Mouse (Mus musculus) olfactory bulb, adult 2 months (tissue): Measurements from ENCODE around the gene Lmod2. TPM values are rescaled to one million over a fixed set of nuclear protein-coding genes. Genes with fewer than 3 reads are reported as not detected.
A peak's percentile ranks its signal among the peaks of the same experiment; 100 is the strongest.

Experiments used
- H3K27ac ChIP-seq: fragments of 200-500 bp; 2 replicates; pipeline ENCODE4 v1.5.1; 2012; ENCODE audit warnings: low read depth, low read length; ENCODE audit not compliant: insufficient read depth
- H3K4me1 ChIP-seq: fragments of 200-500 bp; 2 replicates; pipeline ENCODE4 v1.6.1; 2012; ENCODE audit warnings: low read length; ENCODE audit not compliant: control insufficient read depth, insufficient read depth
- H3K4me3 ChIP-seq: fragments of 200-500 bp; 2 replicates; pipeline ENCODE4 v1.5.1; 2012; ENCODE audit warnings: mild to moderate bottlenecking, low read depth, low read length, moderate library complexity; ENCODE audit not compliant: insufficient read depth
- CTCF ChIP-seq: fragments of 200-500 bp; IDR thresholded peaks from 2 replicates; pipeline ENCODE4 v1.5.1; 2012; ENCODE audit warnings: low read depth, mild to moderate bottlenecking, low read length, moderate library complexity; ENCODE audit not compliant: insufficient read depth
- POLR2A ChIP-seq: fragments of 200-500 bp; IDR thresholded peaks from 2 replicates; pipeline ENCODE4 v1.6.1; 2012; ENCODE audit warnings: mild to moderate bottlenecking, low read depth, low read length, moderate library complexity; ENCODE audit not compliant: insufficient read depth
- WGBS: fragments of 180-500 bp; shearing (Covaris S2); methylation state at CpG from one replicate; pipeline ENCODE4 v1.1.7; 2018; 5-methylcytosine and 5-hydroxymethylcytosine counted together
- polyA plus RNA-seq: library from polyadenylated mRNA; stranded (reverse); fragments of >200 nt; gene quantifications from 2 replicates; pipeline ENCODE4 v1.2.4, GENCODE M21; 2012; ENCODE audit warnings: low replicate concordance; ENCODE audit not compliant: missing spikeins, insufficient read depth, insufficient read length

Gene Lmod2
- polyA plus RNA-seq, 1 experiment: not detected

GRCm38 (mm10) chr6:24570278-24570677 lies 27.3 kb upstream of the Lmod2 start:
- WGBS: 82% methylated on average over 11 of the region's 11 CpGs

GRCm38 (mm10) chr6:24571126-24571525 lies 26.4 kb upstream of the Lmod2 start:
- WGBS: 70% methylated on average over 6 of the region's 6 CpGs
- no peak overlapping the region for H3K4me3 ChIP-seq
- TF ChIP-seq CTCF (no peak), POLR2A (no peak)
- no peaks in the 10 kb centered on the region for H3K4me1 ChIP-seq
- H3K27ac ChIP-seq: no peak overlapping the region

More at GRCm38 (mm10) chr6:24570278-24570677, 27.3 kb upstream of the Lmod2 start:
- no peak for TF ChIP-seq POLR2A
- TF ChIP-seq CTCF: no peak
- Histone ChIP-seq H3K4me3 (no peak overlapping the region), H3K27ac (no peak overlapping the region), H3K4me1 (no peaks in the 10 kb centered on the region)

GRCm38 (mm10) chr6:24572431-24572830 lies 25.1 kb upstream of the Lmod2 start:
- WGBS: 95% methylated on average over 14 of the region's 14 CpGs
- Histone ChIP-seq H3K4me3 (no peak overlapping the region), H3K4me1 (no peaks in the 10 kb centered on the region), H3K27ac (no peak overlapping the region)
- TF ChIP-seq CTCF (no peak), POLR2A (no peak)

- H3K4me1 ChIP-seq: no peaks in the 10 kb centered on the region
- H3K4me3 ChIP-seq: no peak overlapping the region
- no peak for TF ChIP-seq POLR2A
- TF ChIP-seq CTCF: no peak
- no peak overlapping the region for H3K27ac ChIP-seq
Observed at GRCm38 (mm10) chr6:24573319-24573718, 24.2 kb upstream of the Lmod2 start.

GRCm38 (mm10) chr6:24583456-24583855 lies 14.1 kb upstream of the Lmod2 start:
- Histone ChIP-seq H3K4me3 (no peak overlapping the region), H3K4me1 (no peaks in the 10 kb centered on the region), H3K27ac (no peak overlapping the region)
- TF ChIP-seq CTCF: no peak
- 86% methylated on average over 3 of the region's 3 CpGs for WGBS

GRCm38 (mm10) chr6:24585431-24586310 lies 11.9 kb upstream of the Lmod2 start:
- no peak for TF ChIP-seq CTCF
- no peak for TF ChIP-seq POLR2A
- Histone ChIP-seq H3K4me1 (no peaks in the 10 kb centered on the region), H3K4me3 (no peak overlapping the region), H3K27ac (no peak overlapping the region)
- 71% methylated on average over 10 of the region's 10 CpGs for WGBS

GRCm38 (mm10) chr6:24586885-24587284 lies 10.7 kb upstream of the Lmod2 start:
- Histone ChIP-seq H3K4me3 (no peak overlapping the region), H3K4me1 (no peaks in the 10 kb centered on the region), H3K27ac (peak overlapping the region; percentile 20; the same call in 1 of the 2 replicates)
- no peak for TF ChIP-seq POLR2A
- TF ChIP-seq CTCF: no peak
- 41% methylated on average over 3 of the region's 3 CpGs for WGBS

- Histone ChIP-seq H3K27ac (no peak overlapping the region), H3K4me3 (no peak overlapping the region), H3K4me1 (no peaks in the 10 kb centered on the region)
- WGBS: 89% methylated on average over 5 of the region's 5 CpGs
- no peak for TF ChIP-seq POLR2A
Observed at GRCm38 (mm10) chr6:24590282-24590681, 7.3 kb upstream of the Lmod2 start.

- TF ChIP-seq POLR2A: no peak
- TF ChIP-seq CTCF: no peak
- no peak overlapping the region for H3K27ac ChIP-seq
- WGBS: 69% methylated on average over 10 of the region's 10 CpGs
- no peaks in the 10 kb centered on the region for H3K4me1 ChIP-seq
- H3K4me3 ChIP-seq: no peak overlapping the region
Observed at GRCm38 (mm10) chr6:24591525-24592218, 5.9 kb upstream of the Lmod2 start.

- TF ChIP-seq CTCF: no peak
- TF ChIP-seq POLR2A: no peak
- Histone ChIP-seq H3K4me1 (no peaks in the 10 kb centered on the region), H3K27ac (no peak overlapping the region), H3K4me3 (no peak overlapping the region)
- WGBS: 94% methylated on average over 6 of the region's 6 CpGs
Observed at GRCm38 (mm10) chr6:24599179-24599578, 1.6 kb downstream of the Lmod2 start.
